Mouse (Mus musculus) spleen, adult 2 months (tissue): ENCODE data around the gene 1700016K19Rik.

Experiments
- CTCF ChIP-seq: fragments of 200-500 bp; IDR thresholded peaks from 2 replicates; pipeline ENCODE4 v1.5.1; 2011; ENCODE audit warnings: mild to moderate bottlenecking, inconsistent platforms; ENCODE audit not compliant: insufficient read depth, insufficient read length, insufficient replicate concordance; ENCODE audit errors: extremely low read depth
- POLR2A ChIP-seq: fragments of 200-500 bp; IDR thresholded peaks from 2 replicates; pipeline ENCODE4 v1.6.1; 2011; ENCODE audit warnings: low read depth, low read length, inconsistent platforms

GRCm38 (mm10) chr11:76033836-76034235 is 34.1 kb downstream of the 1700016K19Rik start:
- TF ChIP-seq CTCF (no peak), POLR2A (no peak)
